Mouse (Mus musculus) urinary bladder, postnatal 36 days (tissue): ENCODE measurements around the gene Lcn4.
A peak's percentile ranks its signal among the peaks of the same experiment; 100 is the strongest.

Experiments
- DNase-seq, 2 experiments: peaks; one replicate each; pipeline ENCODE4 v3.0.0; 2022; ENCODE audit warnings: low spot score in 2 of 2, mixed read lengths in 1 of 2

The Lcn4 gene

DNA sequence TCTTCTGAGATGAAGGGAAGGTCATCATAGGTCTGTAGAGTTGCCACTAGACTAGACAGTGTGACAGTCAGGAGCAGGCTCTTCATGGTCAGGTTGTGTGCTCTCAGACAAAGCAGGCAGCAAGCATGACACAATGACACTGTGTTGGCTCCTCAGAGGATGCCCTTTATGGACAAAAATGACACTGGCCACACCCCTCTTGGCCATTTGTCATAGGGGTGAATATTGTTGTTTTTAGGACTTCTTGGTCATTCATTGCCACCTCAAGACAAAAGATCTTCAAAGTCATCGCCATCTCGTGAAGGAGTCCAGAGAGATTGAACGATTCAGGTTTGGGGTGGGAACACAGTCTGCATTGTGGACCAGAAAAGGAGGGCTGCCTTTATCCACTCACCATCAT, at the start of gene Lcn4:
Gene Lcn4 (minus strand): TSS at position 101 of the 400 bp plus-strand sequence.
- no peak for DNase-seq

DNA sequence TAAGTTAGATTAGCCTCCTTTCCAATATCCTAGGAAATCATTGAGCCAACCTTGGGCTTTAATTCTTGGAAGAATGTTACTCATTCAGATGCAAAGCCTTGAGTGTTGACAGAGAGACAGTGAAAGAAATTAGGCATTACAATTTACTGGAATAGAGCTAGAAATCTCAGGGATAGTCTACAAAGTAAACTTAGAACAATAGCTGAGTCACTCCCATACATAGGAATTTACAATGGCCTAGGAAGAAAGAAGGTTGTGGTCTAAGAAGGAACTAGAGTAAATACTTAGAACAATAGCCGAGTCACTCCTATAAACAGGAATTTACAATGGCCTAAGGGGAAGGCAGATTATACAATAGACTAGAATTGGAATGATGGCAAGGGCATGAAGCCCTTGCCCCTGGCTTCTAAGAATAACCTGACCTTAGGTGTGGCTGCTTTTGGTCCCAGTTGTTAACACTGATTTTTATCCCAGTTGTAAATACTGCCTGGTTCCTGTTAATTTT, 15.1 kb upstream of the Lcn4 start:
- no peak for DNase-seq

DNA sequence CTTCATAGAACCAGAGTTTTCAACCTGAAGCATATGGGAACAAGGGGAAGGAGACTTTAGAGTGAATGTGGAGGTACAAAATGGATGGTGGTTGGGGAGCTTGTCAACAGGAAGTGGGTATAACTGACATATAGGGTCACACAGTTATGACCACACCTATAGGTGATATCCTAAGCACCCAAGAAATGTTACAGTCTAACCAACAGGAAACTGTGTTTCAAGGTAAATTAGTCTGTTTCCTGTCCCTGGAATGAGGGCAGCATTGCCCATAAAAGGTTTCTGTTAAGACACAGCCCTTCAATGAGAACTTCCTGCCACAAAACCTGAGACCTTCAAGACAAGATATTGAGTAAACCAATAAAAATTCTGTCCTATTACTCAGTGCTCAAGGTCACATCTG, 2.3 kb downstream of the Lcn4 start:
- DNase-seq, result no peak

DNA sequence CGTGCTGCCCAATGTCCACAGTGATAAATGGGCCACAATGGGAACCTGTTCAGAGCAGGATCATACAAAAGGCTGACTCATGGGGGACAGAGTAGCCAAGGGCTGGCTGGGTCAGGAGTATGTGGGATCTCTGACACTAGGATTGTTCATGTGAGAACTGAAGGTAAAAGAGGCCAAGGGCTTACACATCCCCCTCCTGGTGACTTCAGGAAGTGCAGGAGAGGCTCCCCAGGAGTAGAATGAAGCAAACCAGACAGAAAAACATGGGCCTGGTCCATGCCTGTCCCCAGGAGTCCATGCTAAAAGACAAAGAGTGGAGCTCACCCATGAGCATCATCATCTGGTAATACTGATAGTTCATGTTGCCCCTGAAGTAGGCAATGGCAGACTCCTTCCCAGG, 7.5 kb downstream of the Lcn4 start:
- DNase-seq, result peak; percentile 38 to 49

DNA sequence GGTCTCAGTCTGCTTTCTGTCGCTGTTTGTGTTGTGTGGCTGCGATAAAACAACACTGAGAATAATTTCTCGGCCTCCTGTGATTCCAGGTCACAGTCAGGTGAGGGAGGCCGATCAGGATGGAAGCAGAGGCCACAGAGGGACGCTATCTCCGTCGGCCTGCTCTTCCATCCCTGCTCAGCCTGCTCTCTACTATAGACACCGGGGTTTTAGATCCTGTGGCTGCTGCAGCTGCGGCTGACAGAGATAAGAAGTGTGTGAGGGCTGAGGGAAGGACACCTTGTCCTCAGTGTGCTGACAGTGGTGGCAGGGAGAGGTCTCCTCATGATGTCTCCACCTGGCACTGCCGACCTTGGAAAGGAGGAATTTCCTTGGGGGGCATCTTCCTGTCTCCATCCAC, 8.0 kb downstream of the Lcn4 start:
- DNase-seq, result no peak

DNA sequence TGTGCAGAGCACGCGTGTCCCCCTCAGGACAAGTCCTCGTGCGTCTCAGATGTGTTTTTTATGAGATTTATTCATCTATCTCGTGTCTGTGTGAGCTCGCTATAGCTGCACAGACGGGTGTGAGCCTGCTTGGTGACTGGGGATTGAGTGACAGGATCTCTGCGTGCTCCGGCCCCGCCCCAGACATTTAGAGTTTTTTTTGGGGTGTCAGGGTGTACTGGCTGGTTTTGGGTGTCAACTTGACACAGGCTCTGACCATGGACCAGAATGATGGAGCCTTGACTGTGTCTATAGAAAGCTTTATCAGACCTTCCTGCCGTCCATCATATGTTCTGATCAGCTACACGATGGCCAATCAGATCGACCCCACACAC, 8.6 kb downstream of the Lcn4 start:
- DNase-seq, result no peak

DNA sequence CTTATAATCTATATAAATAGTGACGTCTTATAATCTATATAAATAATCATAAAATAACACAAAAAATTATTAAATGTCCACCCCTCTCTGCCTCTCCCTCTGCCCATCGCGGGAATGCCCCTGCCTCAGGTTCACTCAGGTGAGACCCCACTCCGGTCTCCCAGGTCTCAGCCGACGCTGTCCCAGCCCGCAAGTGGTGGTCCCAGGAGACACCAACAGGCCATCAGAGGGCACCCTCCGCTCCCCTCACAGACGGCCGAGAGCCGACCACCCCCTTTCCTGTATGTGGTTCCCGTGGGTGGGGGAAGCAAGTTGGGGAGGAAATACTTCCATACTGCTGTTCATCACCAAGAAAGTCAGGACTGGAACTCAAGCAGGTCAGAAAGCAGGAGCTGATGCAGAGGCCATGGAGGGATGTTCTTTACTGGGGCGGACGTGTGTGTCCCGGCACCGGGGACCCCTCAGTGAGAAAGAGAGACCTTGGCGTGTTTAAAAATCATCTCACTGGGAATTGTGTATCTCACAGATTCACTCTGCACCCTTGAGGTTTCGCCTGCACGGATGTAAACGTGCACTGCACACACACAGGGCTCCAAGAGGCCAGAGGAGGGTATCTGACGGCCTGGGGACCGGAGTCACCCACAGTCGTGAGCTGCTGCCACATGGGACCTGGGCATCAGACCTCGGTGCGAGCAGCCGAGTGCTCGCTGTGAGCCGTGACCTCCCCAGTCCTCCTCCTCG, 9.1 kb downstream of the Lcn4 start:
- no peak for DNase-seq

DNA sequence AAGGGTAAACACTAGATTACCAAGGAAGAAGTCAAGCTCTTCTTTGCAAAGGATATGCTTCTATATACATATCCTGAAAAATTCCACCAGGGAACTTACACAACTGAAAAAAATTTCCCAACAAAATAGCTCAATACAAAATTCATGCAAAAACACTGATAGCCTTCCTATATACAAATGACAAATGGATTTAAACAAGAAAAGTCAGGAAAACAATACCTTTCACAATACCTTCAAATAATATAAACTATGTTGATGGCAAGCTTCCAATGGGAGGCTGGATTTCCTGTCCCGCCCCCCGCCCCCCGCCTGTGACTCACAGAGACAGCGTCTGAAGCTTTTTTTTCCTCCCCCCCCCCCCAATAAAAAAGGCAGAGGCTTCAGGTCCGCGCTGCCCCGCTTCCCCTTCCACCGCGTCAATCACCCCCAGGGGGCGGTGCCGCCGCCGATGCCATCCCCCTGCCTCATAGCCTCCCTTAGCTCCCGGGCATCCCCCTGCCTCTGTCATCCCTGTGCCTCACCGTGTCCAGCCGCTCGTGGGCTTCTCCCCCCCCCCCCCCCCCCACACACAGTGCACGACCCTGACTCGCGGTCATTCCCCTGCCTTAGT, 9.8 kb downstream of the Lcn4 start:
- no peak for DNase-seq

DNA sequence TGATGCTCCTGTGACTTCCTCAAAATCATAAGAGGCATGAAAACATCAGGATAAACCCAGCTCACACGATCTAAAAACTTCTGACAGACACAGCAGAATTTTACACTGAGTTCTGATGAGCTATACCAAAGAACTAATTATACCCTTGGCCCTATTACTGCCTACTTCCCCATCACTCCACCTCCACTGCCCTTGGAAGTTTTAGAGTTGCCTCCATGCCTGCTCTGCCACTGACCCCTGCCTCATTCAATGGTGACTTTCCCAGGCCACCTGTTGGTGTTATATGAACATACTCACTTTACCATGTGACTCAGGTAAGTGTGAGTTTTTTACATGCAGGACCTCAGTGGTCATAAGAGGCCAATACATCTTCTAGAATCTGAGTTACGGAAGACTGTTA, 13.7 kb downstream of the Lcn4 start:
- no peak for DNase-seq

DNA sequence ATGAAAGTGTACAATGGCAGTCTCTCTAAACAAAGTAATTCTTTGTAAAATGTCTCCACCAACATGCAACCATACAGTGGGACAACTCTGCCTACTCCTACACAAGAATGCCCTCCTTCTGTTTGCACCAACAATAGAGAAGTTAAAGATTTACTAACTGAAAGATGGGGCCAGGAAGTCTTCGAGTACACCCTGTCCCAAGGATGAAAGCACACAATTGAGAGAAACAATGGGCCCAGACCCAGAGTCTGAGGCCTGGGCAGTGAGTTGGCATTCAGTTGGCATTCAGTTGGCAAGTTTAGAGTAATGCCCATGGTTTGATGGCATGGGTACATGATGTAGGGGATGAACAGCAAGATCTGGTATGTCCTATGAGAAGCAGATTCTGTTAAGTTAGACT, 16.4 kb downstream of the Lcn4 start:
- DNase-seq, result no peak

DNA sequence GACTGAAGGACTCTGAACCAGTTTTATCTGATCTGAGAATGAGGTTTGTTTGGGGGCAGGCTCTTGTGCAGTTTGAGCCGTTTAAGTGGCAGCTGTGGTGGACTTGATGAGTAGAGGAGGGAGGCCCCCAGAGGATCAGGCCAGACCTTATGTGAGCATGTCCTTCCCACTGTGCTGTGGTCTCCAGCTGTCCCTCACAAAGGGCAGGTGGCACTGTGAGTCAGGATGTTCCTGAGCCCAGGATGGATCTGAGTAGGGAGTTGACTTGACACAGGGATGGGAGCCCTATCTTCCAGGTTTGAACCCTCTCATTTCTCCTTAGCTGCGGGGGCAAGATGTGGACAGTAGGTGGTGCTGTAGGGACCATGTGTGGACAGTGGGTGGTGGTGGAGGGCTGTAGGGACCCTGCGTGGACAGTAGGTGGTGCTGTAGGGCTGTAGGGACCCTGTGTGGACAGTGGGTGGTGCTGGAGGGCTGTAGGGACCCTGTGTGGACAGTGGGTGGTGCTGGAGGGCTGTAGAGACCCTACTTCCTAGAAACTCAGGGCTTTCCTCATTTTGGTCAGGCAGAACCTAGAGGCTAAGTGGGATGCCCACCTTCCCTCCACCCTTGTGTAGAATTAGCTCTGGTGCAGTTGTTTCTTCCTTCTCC, 24.3 kb downstream of the Lcn4 start:
- DNase-seq, result peak; percentile 27 to 69

DNA sequence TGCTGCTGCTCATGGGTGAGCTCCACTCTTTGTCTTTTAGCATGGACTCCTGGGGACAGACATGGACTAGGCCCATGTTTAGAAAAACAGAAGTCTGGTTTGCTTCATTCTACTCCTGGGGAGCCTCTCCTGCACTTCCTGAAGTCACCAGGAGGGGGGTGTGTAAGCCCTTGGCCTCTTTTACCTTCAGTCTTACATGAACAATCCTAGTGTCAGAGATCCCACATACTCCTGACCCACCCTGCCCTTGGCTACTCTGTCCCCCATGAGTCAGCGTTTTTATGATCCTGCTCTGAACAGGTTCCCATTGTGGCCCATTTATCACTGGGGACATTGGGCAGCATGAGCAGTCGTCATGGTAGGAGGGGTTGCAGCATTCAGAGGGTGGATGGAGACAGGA, 27.1 kb downstream of the Lcn4 start:
- DNase-seq, result no peak

DNA sequence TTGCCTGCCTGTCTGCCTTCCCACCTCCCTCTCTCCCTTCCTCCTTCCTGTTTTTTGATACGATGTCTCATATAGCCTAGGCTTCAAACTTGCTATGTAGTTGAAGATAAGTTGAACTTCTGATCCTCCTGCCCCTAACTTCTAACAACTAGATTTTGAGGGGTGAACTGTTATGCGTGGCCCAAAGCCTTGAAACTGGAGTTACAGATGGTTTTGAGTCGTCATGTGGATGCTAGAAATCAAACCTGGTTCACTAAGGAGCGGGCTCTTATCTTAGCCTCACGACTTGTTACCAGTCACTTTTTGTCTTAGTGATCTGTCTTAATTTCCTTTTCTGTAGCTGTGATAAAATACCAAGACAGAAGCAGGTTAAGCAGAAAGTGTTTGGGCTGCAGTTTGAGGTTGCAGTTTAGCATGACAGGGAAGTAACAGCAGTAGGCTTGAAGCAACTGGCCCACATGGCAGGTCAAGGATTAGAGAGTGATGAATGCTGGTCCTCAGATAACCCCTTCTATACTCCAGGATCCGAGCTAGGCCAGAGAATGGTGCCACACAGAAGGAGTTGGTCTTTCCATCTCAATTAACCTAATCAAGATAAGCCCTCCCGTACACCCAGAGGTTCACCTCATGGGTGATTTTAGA, 30.0 kb downstream of the Lcn4 start:
- DNase-seq, result no peak

DNA sequence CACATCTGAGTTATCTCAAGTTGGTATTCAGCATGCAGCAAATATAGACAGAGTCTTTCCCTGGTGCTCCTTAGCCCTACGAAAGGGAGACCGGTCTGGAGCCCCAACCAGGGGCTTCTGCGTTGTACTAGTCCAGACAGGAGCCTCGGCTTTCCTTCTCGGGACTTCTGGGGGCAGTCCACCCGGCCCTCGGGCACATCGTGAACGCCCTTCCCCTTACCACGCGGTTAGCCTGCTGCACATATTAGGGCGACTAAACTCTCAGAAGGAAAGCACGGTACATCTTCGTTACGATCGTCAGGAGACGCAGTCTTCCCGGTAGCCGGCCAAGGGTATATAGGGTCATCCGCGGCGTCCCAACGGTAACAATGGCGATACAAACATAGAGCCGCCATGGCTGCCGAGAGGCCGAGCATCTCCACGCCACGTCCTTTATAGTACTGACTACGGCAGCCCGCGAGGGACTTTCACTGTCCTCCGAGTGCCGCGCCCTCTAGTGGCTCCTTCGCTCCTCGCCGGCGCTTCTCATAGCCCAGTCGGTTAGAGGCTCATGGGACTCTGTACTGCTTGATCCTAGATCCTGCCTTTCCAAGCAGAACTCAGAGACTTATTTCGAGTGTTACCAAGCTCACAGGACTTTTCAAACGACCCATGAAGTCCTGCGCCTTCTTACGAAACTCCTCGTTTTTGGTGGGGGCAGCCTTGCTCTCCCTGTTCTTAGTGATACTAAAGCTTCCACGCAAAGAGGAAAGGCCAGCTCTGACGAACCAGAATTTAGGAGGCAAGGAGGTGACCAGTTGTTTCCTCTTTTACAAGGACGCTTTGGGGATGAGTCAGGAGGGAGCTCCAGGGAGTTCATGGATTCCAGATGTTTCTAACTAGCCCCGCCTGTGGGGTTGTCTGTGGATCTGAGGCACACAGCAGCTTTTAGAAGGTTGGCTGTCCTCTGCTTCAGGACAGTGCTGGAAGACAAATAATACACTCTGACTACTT, 30.9 kb downstream of the Lcn4 start:
- DNase-seq, result peak; percentile 96 to 97

DNA sequence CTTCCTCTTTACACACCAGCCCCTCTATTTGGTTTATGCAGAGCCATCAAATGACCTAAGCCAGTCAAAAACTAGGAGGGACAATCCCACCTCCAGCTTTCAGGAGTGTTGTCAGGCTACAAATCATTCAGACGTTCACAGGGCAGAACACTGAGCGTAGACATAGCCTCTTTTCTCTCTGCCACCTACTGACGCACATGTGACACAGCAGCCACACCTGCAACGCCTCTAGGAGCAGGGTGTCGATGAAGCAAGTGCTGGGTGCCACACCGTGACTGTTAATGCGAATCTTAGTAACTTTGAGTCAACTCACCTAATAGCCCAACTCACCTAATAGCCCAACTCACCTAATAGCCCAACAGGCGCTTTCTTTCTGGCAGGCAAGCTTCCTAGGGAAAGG, 32.0 kb downstream of the Lcn4 start:
- DNase-seq, result peak in 1 of 2 experiments; percentile 20

DNA sequence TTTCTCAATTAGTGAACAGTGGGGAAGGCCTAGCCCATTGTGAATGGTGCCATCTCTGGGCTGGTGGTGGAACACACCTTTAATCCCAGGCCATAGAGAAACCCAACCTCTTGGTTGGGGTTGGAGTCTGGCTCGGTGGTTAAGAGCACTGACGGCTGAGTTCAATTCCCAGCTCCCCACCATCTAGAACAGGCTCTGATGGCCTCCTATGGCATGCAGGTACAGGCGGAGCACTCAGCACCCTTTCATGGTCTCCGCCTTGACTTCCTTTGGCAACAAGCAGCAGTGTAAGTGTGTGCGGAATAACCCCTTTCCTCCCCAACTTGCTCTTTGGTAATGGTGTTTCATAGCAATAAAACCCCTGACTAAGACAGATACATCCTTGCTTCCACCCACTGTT, 32.5 kb downstream of the Lcn4 start:
- DNase-seq, result no peak

DNA sequence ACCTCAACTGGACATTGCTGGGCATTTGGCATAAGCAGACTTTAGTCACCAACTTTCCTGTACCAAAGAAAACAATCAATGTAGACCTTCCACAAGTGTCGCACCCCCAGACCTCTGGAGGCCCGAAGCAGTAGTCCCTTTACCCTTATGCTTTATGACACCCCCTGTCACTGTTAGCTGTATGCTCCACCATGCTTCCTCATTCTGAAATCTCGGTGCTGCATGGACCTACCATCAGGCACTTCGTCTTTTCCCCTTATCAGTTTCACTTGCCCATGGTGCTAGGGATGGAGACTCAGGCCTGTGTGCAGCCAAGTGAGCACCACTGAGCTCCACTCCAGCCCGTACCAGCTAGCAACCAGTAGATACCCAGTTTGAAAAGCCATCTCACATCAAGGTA, 33.0 kb downstream of the Lcn4 start:
- no peak for DNase-seq

DNA sequence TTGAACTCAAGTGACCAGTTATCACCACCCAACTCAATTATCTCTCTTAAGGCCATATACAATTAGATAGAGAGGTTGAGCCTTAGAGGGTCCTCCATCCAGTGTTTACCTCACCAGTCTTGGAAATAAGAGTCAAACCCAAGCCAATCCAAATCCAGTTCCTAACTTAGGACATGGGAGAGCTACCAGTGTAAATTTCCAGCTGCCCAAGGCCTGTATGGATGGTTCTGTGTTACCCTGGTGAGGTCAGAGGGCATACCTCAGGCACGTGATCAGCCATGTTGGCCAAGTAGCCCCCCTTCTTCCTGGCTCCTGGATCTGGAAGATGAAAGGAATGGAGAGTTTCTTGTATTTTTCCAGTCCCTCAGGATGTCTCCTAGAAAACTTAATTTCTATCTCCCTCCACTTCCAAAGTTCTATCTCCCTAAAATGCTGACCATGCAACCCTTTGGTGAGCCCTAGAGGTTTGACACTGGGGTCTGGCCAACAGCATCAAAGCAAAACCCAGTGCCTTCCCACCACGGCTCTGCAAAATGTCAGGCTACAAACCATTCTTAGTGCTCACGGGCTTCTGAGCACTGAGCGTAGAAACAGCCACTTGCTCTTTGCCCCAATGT, 33.7 kb downstream of the Lcn4 start:
- DNase-seq, result no peak

DNA sequence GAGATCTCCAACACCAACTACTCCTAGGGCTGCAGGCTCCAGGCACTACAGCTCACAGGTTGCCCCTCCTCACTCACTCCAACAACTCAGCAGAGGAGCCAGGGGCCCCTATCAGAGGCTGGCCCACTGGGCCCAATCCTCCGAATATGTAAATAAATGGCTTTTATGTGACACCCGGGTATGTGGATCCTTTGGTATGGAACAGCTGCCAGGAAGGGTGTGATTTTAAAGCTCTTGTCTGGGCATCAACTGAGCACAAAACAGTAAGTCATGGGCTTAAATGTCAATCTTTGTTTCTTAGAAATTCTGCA, 34.8 kb downstream of the Lcn4 start:
- no peak for DNase-seq

DNA sequence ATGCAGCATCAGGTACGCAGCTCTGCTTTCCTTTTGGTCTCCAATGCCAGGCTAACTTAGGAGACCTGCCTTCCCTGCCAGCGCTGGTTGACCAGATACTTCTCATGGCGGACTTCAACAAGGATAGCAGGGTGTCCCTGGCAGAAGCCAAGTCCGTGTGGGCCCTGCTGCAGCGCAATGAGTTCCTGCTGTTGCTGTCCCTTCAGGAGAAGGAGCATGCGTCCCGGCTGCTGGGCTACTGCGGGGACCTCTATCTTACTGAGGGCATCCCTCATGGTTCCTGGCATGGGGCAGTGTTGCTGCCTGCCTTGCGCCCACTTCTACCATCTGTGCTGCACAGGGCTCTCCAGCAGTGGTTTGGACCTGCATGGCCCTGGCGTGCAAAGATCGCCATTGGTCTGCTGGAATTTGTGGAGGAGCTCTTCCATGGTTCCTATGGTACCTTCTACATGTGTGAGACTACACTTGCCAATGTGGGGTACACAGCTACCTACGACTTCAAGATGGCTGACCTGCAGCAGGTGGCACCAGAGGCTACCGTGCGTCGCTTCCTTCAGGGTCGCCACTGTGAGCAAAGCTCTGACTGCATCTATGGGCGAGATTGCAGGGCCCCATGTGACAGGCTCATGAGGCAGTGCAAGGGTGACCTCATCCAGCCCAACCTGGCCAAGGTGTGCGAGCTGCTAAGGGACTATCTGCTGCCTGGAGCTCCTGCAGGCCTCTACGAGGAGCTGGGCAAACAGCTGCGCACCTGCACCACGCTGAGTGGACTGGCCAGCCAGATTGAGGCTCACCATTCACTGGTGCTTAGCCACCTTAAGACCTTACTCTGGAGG, 35.4 kb downstream of the Lcn4 start:
- no peak for DNase-seq
